Mouse (Mus musculus): ENCODE results near the gene Ms4a18. TPM values are rescaled to one million over a fixed set of nuclear protein-coding genes. Genes with fewer than 3 reads are reported as not detected.
"Not testable (repeated sequence)": the region's sequence is repeated elsewhere in the genome, so short reads cannot be mapped to it uniquely, and the experiment has no call there.

Gene Ms4a18
- polyA plus RNA-seq (2011; ENCODE audit: insufficient read depth, insufficient read length, low replicate concordance, missing spikeins) = not detected in 2 replicates

DNA sequence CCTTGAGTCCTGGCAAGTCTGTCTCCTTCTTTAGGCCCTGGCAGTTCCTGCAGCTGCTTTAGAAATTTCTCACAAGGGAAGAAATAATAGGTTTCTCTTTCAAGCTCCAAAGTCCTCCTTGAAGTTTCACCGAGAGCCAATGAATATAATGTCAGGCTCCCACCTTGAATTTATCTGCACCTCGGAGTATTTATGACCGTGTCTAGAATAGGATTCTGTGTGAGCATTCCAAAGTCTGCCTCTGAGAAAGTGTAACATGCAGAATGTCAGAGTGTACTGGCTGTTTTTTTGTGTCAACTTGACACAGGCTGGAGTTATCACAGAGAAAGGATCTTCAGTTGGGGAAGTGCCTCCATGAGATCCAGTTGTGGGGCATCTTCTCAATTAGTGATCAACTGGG is at the start of gene Ms4a18:
Ms4a18 (minus strand) TSS at position 141 of the 400 bp plus-strand sequence.
- TF ChIP-seq CTCF (IDR thresholded peaks at IDR 0.05; ENCODE audit: control insufficient read depth, insufficient read depth, low read length) (no peak), POLR2A (IDR thresholded peaks at IDR 0.05; ENCODE audit: borderline replicate concordance, control insufficient read depth, low read depth, low read length) (no peak)
- H3K4me1 ChIP-seq (ENCODE audit: control insufficient read depth, insufficient read depth, low read length) = no peaks in the 10 kb centered on the region

DNA sequence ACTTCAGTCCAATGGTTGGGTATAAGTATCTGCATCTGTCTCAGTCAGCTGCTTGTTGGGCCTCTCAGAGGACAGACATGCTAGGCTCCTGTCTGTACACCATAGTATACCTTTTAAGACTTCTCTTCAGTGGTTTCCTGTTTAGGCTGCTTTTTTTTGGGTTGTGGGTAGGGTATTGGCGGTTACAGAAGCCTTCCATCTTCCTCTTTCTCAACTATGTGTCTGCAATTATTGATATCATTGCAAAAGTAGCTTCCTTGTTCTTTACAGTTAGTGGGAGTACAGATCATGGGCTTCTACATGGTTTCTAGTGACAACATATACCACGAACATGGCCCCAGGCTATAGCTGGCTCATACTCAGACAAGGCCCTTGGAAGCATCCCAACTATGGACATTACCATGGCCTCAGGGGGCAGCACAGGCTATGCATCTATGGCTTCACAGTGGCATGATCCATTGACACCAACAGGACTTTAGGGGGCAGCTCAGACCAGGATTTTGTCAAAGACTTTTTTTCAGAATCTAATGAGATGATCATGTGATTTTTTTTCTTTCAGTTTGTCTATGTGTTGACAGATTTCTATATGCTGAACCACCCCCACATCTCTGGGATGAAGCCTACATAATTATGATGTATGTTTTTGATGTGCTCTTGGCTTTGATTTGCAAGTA is 47.5 kb upstream of the Ms4a18 start:
- 4% methylated on average over 2 of the region's 2 CpGs for WGBS
- Histone ChIP-seq H3K4me1 (ENCODE audit: control insufficient read depth, insufficient read depth, low read length) (peaks cover 1% of the 10 kb centered on the region; the same call in 1 of the 2 replicates), H3K4me3 (replicated peaks; ENCODE audit: control insufficient read depth, low read depth, low read length) (no peak overlapping the region), H3K27ac (ENCODE audit: control insufficient read depth, insufficient read depth, low read depth, low read length, poor library complexity) (peak overlapping the region; percentile 66; the same call in 1 of the 2 replicates)
- no peak for TF ChIP-seq POLR2A (IDR thresholded peaks at IDR 0.05; ENCODE audit: borderline replicate concordance, control insufficient read depth, low read depth, low read length)
- no peak for TF ChIP-seq CTCF (IDR thresholded peaks at IDR 0.05; ENCODE audit: control insufficient read depth, insufficient read depth, low read length)

More for the DNA sequence above, at the start of gene Ms4a18:
- 81% methylated on average over 3 of the region's 3 CpGs for WGBS
- no peak within 1 kb of the TSS for H3K4me3 ChIP-seq (replicated peaks; ENCODE audit: control insufficient read depth, low read depth, low read length)
- H3K27ac ChIP-seq (ENCODE audit: control insufficient read depth, insufficient read depth, low read depth, low read length, poor library complexity) = no peak within 1 kb of the TSS

DNA sequence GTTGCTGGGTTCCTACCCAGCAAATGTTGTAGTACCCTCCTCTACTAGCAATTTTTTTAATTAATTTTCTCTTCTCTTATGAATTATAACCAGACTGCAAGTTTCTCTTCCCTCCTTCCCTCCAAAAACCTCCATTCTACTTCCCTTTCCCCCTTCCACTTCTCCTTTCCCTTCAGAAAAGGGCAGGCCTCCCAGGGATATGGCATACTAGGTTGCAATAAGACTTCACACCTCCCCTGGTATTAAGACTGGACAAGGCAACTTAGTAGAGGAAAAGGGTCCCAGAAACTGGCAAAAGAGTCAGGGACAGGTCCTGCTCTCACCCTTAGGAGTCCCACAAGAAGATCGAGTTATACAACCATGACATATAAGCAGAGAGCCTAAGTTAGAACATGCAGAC is 43.1 kb upstream of the Ms4a18 start:
- Histone ChIP-seq H3K4me1 (ENCODE audit: control insufficient read depth, insufficient read depth, low read length) (peaks cover 1% of the 10 kb centered on the region; the same call in 1 of the 2 replicates), H3K27ac (ENCODE audit: control insufficient read depth, insufficient read depth, low read depth, low read length, poor library complexity) (no peak overlapping the region), H3K4me3 (replicated peaks; ENCODE audit: control insufficient read depth, low read depth, low read length) (no peak overlapping the region)
- 54% methylated on average over 1 of the region's 1 CpGs for WGBS
- TF ChIP-seq POLR2A (IDR thresholded peaks at IDR 0.05; ENCODE audit: borderline replicate concordance, control insufficient read depth, low read depth, low read length) (no peak), CTCF (IDR thresholded peaks at IDR 0.05; ENCODE audit: control insufficient read depth, insufficient read depth, low read length) (no peak)

DNA sequence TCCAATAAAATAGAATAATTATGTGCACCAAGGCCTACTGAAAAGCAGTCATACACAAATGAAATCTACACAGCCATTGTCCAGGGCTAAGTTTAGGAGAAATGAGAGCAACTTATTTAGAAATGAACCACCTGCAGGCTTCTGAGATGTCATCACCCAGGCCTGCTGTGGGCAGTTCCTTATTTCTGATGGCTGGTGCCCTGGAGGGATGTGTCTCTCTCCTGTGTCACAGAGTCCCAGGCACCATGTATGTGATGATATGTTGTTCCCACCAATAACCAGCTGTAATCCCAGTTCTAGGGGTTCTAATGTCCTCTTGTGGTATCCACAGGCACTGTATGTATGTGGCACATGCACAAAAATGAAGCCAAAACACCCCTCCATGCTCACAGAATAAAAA is 42.1 kb upstream of the Ms4a18 start:
- no peak overlapping the region for H3K4me3 ChIP-seq (replicated peaks; ENCODE audit: control insufficient read depth, low read depth, low read length)
- H3K4me1 ChIP-seq (ENCODE audit: control insufficient read depth, insufficient read depth, low read length) = no peaks in the 10 kb centered on the region; the same call in 1 of the 2 replicates
- TF ChIP-seq CTCF (IDR thresholded peaks at IDR 0.05; ENCODE audit: control insufficient read depth, insufficient read depth, low read length) = no peak
- no peak for TF ChIP-seq POLR2A (IDR thresholded peaks at IDR 0.05; ENCODE audit: borderline replicate concordance, control insufficient read depth, low read depth, low read length)
- H3K27ac ChIP-seq (ENCODE audit: control insufficient read depth, insufficient read depth, low read depth, low read length, poor library complexity) = peak overlapping the region; percentile 6; the same call in 1 of the 2 replicates

DNA sequence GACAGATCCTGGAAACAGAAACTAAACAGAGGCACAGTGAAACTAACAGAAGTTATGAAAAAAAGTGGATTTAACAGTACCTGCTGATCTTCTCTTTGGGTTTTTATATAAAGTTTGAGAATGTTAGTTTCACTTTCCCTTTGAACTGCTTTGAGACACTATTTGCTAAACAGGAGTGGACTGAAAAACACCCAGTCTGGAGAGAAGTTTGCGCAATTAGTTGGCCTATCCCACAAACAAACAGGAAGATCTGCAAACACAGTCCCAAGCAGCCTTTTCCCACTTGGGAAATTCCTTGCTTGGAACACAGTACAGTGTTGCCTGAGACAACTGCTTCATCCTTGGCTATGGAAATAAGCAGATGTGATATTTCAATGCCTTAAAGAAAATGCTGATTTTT is 37.9 kb upstream of the Ms4a18 start:
- H3K4me3 ChIP-seq (replicated peaks; ENCODE audit: control insufficient read depth, low read depth, low read length); H3K27ac ChIP-seq (ENCODE audit: control insufficient read depth, insufficient read depth, low read depth, low read length, poor library complexity); H3K4me1 ChIP-seq (ENCODE audit: control insufficient read depth, insufficient read depth, low read length): not testable (repeated sequence)
- WGBS = 21% methylated on average over 1 of the region's 1 CpGs

DNA sequence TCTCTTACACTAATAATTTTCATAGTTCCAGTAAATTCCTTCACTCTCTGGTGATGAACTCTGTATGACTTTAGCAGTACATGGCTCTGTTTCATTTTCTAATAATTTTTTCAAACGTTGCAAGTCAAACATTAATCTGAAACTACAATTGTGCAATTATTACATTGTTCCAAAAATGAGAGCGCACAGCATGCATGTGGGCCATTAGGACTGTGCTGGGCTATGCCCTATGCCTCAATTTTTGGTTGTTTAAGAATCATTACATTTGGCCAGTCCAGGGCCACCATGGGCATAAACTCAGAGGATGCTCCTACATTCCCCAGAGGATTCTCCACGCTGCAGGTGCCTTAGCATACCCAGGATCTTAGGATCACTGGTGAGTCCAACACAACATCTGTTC is 35.4 kb upstream of the Ms4a18 start:
- no peak overlapping the region for H3K4me3 ChIP-seq (replicated peaks; ENCODE audit: control insufficient read depth, low read depth, low read length)
- H3K4me1 ChIP-seq (ENCODE audit: control insufficient read depth, insufficient read depth, low read length) = peaks cover 3% of the 10 kb centered on the region; the same call in 1 of the 2 replicates
- WGBS = 36% methylated on average over 3 of the region's 3 CpGs
- TF ChIP-seq POLR2A (IDR thresholded peaks at IDR 0.05; ENCODE audit: borderline replicate concordance, control insufficient read depth, low read depth, low read length) = no peak
- TF ChIP-seq CTCF (IDR thresholded peaks at IDR 0.05; ENCODE audit: control insufficient read depth, insufficient read depth, low read length) = no peak
- H3K27ac ChIP-seq (ENCODE audit: control insufficient read depth, insufficient read depth, low read depth, low read length, poor library complexity) = peak overlapping the region; percentile 21

DNA sequence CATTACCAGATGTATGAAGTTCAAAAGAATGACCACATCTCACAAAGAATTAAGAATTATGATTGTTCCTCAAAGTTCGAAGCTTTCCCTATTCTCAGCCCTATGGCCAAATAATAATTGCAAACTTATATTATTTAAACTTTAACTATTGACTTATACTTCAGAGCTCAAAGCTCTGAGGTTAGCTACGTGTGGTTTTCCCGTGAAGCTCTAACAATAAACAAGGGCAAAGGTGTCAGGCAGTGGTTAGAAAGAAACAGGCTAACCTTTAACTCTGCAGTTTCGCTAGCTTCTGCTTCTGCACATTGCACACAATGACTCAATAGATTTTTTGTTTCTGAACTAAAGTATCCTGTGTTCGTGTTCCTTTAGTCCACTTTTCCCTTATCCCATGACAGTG is 35.0 kb upstream of the Ms4a18 start:
- Histone ChIP-seq H3K27ac (ENCODE audit: control insufficient read depth, insufficient read depth, low read depth, low read length, poor library complexity) (no peak overlapping the region), H3K4me3 (replicated peaks; ENCODE audit: control insufficient read depth, low read depth, low read length) (no peak overlapping the region), H3K4me1 (ENCODE audit: control insufficient read depth, insufficient read depth, low read length) (peaks cover 3% of the 10 kb centered on the region; the same call in 1 of the 2 replicates)
- TF ChIP-seq POLR2A (IDR thresholded peaks at IDR 0.05; ENCODE audit: borderline replicate concordance, control insufficient read depth, low read depth, low read length) = no peak
- TF ChIP-seq CTCF (IDR thresholded peaks at IDR 0.05; ENCODE audit: control insufficient read depth, insufficient read depth, low read length) = no peak
- 8% methylated on average over 5 of the region's 5 CpGs for WGBS

DNA sequence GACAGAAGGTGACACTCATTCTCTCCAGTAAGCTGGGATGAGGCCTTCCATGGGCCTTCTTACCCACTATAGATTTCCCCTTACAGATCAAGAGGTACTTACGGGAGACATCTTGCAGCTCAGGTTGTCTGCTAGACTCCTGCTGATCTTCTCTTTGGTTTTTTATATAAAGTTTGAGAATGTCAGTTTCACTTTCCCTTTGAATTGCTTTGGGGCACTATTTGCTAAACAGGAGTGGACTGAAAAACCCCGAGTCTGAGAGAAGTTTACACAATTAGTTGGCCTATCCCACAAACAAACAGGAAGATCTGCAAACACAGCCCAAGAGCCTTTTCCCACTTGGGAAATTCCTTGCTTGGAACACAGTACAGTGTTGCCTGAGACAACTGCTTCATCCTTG is 32.5 kb upstream of the Ms4a18 start:
- 11% methylated on average over 2 of the region's 2 CpGs for whole genome bisulfite sequencing
- Histone ChIP-seq H3K27ac (ENCODE audit: control insufficient read depth, insufficient read depth, low read depth, low read length, poor library complexity) (no peak overlapping the region; the same call in 1 of the 2 replicates), H3K4me3 (replicated peaks; ENCODE audit: control insufficient read depth, low read depth, low read length) (no peak overlapping the region), H3K4me1 (ENCODE audit: control insufficient read depth, insufficient read depth, low read length) (peaks cover 5% of the 10 kb centered on the region; the same call in 1 of the 2 replicates)
- TF ChIP-seq POLR2A (IDR thresholded peaks at IDR 0.05; ENCODE audit: borderline replicate concordance, control insufficient read depth, low read depth, low read length) (no peak), CTCF (IDR thresholded peaks at IDR 0.05; ENCODE audit: control insufficient read depth, insufficient read depth, low read length) (no peak)
